Mouse (Mus musculus) 3134 (cell line): ENCODE results near the gene Dlgap1.
A peak's percentile ranks its signal among the peaks of the same experiment; 100 is the strongest.
"Not testable (repeated sequence)": the region's sequence is repeated elsewhere in the genome, so short reads cannot be mapped to it uniquely, and the experiment has no call there.

Source experiments
- DNase-seq: peaks from one replicate; pipeline ENCODE4 v3.0.0-alpha.2; 2011; ENCODE audit warnings: low spot score; ENCODE audit not compliant: insufficient read length; ENCODE audit errors: extremely low read depth

Dlgap1 gene

GRCm38 (mm10) chr17:70829943-70830715 is 861.3 kb downstream of the Dlgap1 start:
- no peak for DNase-seq

- no peak for DNase-seq
These were observed 862.7 kb downstream of the Dlgap1 start for GRCm38 (mm10) chr17:70831591-70831990.

- no peak for DNase-seq
These were observed 863.7 kb downstream of the Dlgap1 start for GRCm38 (mm10) chr17:70832544-70832943.

GRCm38 (mm10) chr17:70834430-70834965 is 865.6 kb downstream of the Dlgap1 start:
- no peak for DNase-seq

GRCm38 (mm10) chr17:70835071-70835790 is 866.4 kb downstream of the Dlgap1 start:
- no peak for DNase-seq

GRCm38 (mm10) chr17:70836820-70837219 is 867.9 kb downstream of the Dlgap1 start:
- peak; percentile 72 for DNase-seq

- not testable (repeated sequence) for DNase-seq
These were observed 868.6 kb downstream of the Dlgap1 start for GRCm38 (mm10) chr17:70837474-70837873.

GRCm38 (mm10) chr17:70838031-70838430 is 869.2 kb downstream of the Dlgap1 start:
- DNase-seq, result no peak

GRCm38 (mm10) chr17:70838533-70838932 is 869.7 kb downstream of the Dlgap1 start:
- DNase-seq, result no peak

GRCm38 (mm10) chr17:70843252-70843651 is 874.4 kb downstream of the Dlgap1 start:
- DNase-seq, result no peak

- no peak for DNase-seq
These were observed 876.1 kb downstream of the Dlgap1 start for GRCm38 (mm10) chr17:70844971-70845370.

GRCm38 (mm10) chr17:70845543-70845942 is 876.7 kb downstream of the Dlgap1 start:
- DNase-seq, result no peak

- DNase-seq, result peak; percentile 50
These were observed 877.3 kb downstream of the Dlgap1 start for GRCm38 (mm10) chr17:70846111-70846644.

- DNase-seq, result peak; percentile 50
These were observed 878.2 kb downstream of the Dlgap1 start for GRCm38 (mm10) chr17:70847086-70847485.

GRCm38 (mm10) chr17:70847751-70848510 is 879.1 kb downstream of the Dlgap1 start:
- DNase-seq, result peak; percentile 61

GRCm38 (mm10) chr17:70848511-70849398 is 879.9 kb downstream of the Dlgap1 start:
- peak; percentile 68 for DNase-seq

- DNase-seq, result peak; percentile 92
These were observed 880.7 kb downstream of the Dlgap1 start for GRCm38 (mm10) chr17:70849399-70850232.

- peak; percentile 83 for DNase-seq
These were observed 881.5 kb downstream of the Dlgap1 start for GRCm38 (mm10) chr17:70850233-70850995.
